Mouse (Mus musculus): ENCODE measurements around the gene Srcap.

Srcap gene

DNA sequence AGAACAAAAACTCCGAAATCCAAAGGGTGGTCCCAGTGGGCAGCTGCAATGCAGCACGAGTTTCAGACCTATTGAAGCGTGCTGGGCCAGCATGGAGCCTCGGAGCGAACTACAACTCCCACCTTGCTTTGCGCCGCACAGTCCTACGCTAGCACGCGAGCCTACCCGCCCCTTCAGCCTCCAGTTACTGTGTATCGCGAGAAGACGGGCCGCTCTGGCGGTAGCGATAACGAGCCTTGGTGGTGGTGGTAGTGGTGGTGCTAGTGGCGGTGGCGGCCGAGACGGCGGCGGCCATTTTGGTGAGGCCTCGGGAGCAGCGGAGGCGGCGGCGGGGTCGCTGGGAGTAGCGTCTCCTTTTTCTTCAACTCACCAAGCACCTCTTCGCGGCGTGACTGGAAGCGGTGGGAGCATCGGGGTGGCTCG is at the start of gene Srcap:
Gene Srcap, plus strand, starts transcription at position 176 of the 423 bp plus-strand sequence.
- CTCF ChIA-PET = interaction anchor here (0.5 to 1.2 kb wide), 10 partner anchors 12 to 169 kb away, joined by 3 to 4 read pairs (median 3); partner anchors contain the start of genes Fbrs (in 1 of the 4) and Zfp689 (in 1 of the 4)
- POLR2A ChIA-PET = interaction anchor here in 3 of 4 experiments (0.6 to 4.4 kb wide), 78 partner anchors 9 to 495 kb away, joined by 3 to 45 read pairs (median 4); partner anchors contain the start of genes Fbrs (in 3 of the 3), Zfp689 (in 3 of the 3), Ccdc189 (in 2 of the 3) and Phkg2 (in 2 of the 3)

GRCm38 (mm10) chr7:127465191-127465590 is 46.6 kb upstream of the Srcap start:
- CTCF ChIA-PET = interaction anchor here in 1 of 4 experiments (0.6 kb wide), 1 partner anchor 163 kb away, joined by 4 read pairs; no protein-coding TSS in a partner anchor
- POLR2A ChIA-PET = interaction anchor here in 3 of 4 experiments (0.5 to 4.4 kb wide), 17 partner anchors 8 to 666 kb away, joined by 3 to 50 read pairs (median 4); partner anchors contain the start of genes Zfp689 (in 2 of the 3) and Fbrs (in 1 of the 3)

DNA sequence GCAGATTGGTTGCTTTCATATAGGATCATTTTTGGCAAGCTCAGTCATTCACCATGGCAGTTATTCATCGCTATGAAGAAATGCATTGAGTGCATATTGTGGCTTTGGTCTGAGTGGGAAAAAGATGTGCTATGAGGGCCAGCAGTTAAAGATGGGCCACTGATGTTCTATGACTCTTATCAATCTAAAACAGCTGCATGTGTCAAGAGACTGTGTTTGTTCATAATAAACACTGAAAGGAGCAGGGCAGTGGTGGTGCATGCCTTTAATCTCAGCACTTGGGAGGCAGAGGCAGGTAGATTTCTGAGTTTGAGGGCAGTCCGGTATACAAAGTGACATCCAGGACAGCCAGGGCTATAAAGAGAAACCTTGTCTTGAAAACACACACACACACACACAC is 46.1 kb upstream of the Srcap start:
- CTCF ChIA-PET = interaction anchor here in 2 of 4 experiments (0.6 kb wide), 2 partner anchors 31 to 162 kb away, joined by 3 to 4 read pairs; no protein-coding TSS in a partner anchor
- POLR2A ChIA-PET = interaction anchor here (0.6 to 4.4 kb wide), 20 partner anchors 9 to 193 kb away, joined by 3 to 50 read pairs (median 4); partner anchors contain the start of genes Zfp689 (in 2 of the 4) and Fbrs (in 1 of the 4)

DNA sequence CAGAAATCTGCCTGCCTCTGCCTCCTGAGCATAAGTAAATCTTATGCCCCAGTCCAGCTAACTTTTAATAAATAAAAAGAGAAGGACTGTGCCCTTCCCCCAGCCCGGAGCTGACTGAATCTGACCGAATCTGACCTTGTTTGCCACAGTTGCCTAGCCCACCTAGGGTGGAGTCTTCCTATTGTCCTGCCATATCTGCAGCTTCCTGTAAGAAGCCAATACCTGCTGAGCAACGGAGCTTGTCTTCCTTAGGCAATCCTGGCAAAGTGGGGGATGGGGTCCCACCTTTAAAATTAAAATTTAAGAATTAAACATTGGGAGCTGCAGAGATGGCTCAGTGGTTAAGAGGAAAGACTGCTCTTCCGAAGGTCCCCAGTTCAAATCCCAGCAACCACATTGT is 45.2 kb upstream of the Srcap start:
- POLR2A ChIA-PET = interaction anchor here (0.6 to 4.4 kb wide), 24 partner anchors 8 to 245 kb away, joined by 3 to 50 read pairs (median 6); partner anchors contain the start of genes Zfp689 (in 3 of the 4), Ctf1 (in 1 of the 4) and Fbrs (in 1 of the 4)

DNA sequence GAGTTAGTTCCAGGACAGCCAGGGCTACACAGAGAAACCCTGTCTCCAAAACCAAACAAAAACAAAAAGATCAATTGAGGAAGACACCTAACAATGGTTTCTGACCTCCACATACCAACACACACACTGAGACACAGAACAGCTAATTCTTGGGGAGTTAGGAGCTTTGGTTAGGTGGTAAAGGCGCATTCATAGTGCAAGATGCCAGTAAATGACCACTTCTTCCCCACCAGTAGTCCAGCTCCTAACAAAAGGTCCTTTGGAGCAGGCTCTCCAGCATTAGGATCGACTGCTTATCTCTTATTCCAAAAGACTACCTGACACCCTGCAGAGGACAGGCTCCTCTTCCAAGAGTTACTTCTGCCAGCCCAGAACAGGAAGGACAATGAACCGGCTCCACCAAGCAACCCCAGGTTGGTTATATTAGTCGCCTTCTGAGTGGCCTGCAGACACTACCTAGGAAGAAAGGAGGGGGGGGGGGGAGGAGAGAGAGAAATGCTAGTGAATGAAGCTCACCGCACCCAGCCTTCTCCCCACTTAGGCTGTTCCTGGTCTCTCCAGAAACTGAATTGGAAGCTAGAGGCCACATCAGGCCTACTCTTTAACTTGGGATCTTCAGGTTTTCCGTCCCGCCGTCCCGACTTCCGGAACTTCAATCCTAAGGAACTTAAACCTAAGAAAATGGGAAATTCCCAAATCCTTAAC is 41.6 kb upstream of the Srcap start:
- CTCF ChIA-PET = interaction anchor here (0.6 to 2.1 kb wide), 14 partner anchors 10 to 241 kb away, joined by 3 to 10 read pairs (median 5); partner anchors contain the start of genes Zfp689 (in 2 of the 4) and Srcap (in 1 of the 4)
- POLR2A ChIA-PET = interaction anchor here (0.6 to 3.6 kb wide), 84 partner anchors 9 to 968 kb away, joined by 3 to 65 read pairs (median 5); partner anchors contain the start of genes Zfp689 (in 4 of the 4), Prr14 (in 3 of the 4), Srcap (in 3 of the 4) and Ccdc189 (in 2 of the 4)

More for the DNA sequence above, 45.2 kb upstream of the Srcap start:
- CTCF ChIA-PET = interaction anchor here in 3 of 4 experiments (0.6 to 1.1 kb wide), 4 partner anchors 9 to 38 kb away, joined by 3 to 10 read pairs (median 4); no protein-coding TSS in a partner anchor

GRCm38 (mm10) chr7:127470743-127471645 is 40.8 kb upstream of the Srcap start:
- ChIA-PET POLR2A (interaction anchor here (0.5 to 3.6 kb wide), 100 partner anchors 9 to 969 kb away, joined by 3 to 65 read pairs (median 4); partner anchors contain the start of genes Zfp689 (in 4 of the 4), Prr14 (in 3 of the 4), Srcap (in 3 of the 4) and Dctpp1 (in 2 of the 4)), CTCF (interaction anchor here (0.6 to 2.1 kb wide), 21 partner anchors 9 to 1661 kb away, joined by 3 to 10 read pairs (median 4); partner anchors contain the start of genes Zfp689 (in 2 of the 4), Srcap (in 1 of the 4) and Zfp764 (in 1 of the 4))

- POLR2A ChIA-PET = interaction anchor here (0.6 to 3.6 kb wide), 58 partner anchors 8 to 969 kb away, joined by 3 to 65 read pairs (median 6); partner anchors contain the start of genes Srcap (in 3 of the 4), Zfp689 (in 3 of the 4), Fbrs (in 2 of the 4) and Prr14 (in 2 of the 4)
- CTCF ChIA-PET = interaction anchor here in 3 of 4 experiments (0.7 to 2.1 kb wide), 12 partner anchors 8 to 461 kb away, joined by 3 to 6 read pairs (median 4); partner anchors contain the start of genes Zfp689 (in 2 of the 3), Srcap (in 1 of the 3) and Zfp764 (in 1 of the 3)
Observed at GRCm38 (mm10) chr7:127471646-127472010, 40.2 kb upstream of the Srcap start.

DNA sequence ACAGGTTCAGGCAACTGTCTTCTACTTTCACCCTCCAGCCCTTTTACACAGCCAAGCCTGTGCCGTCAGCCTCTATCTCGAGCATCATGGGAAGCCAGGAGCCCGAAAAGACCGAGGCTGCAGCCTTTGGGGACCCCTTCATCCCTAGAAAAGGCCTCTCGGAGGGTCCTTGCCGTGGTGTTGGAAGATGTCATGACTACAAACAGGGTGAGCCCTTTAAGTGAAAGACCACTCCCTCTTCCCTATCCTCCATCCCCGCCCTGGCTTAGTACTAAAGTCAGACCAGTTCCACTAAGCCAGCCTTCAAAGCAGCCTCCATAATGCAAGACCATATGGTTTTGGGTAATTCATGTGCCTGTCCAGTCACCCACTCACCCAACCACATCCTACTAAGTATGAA is 39.7 kb upstream of the Srcap start:
- POLR2A ChIA-PET = interaction anchor here in 2 of 4 experiments (1.0 to 3.6 kb wide), 23 partner anchors 7 to 218 kb away, joined by 3 to 65 read pairs (median 14); partner anchors contain the start of genes Fbrs (in 2 of the 2), Srcap (in 2 of the 2), Zfp689 (in 2 of the 2) and Ccdc189 (in 1 of the 2)
- CTCF ChIA-PET = interaction anchor here in 1 of 4 experiments (1.2 to 2.1 kb wide), 3 partner anchors 13 to 22 kb away, joined by 3 to 6 read pairs (median 4); no protein-coding TSS in a partner anchor

DNA sequence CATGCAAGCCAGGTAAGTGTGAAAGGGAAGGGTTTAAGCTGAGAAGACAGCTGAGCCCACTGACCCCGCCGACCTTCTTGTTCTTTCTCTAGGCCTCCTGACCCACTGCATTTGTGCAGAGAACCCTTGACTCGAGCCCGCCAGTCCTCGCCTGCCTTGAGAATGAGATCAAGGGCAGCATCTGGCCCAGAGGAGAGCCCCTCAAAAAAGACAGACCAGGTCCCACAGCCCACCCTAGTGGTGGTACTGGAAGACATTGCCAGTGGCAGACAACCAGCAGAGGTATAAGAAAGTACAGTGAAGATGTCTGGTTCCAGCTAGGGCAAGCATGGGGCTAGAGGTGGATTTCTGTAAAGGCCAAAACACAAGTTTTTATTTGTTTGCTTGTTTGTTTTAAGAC is 38.1 kb upstream of the Srcap start:
- CTCF ChIA-PET = interaction anchor here in 1 of 4 experiments (1.3 kb wide), 1 partner anchor 123 kb away, joined by 3 read pairs; no protein-coding TSS in a partner anchor
- POLR2A ChIA-PET = interaction anchor here in 3 of 4 experiments (0.6 to 5.5 kb wide), 7 partner anchors 8 to 40 kb away, joined by 3 to 50 read pairs (median 3); partner anchors contain the start of gene Zfp689 (in 1 of the 3)

DNA sequence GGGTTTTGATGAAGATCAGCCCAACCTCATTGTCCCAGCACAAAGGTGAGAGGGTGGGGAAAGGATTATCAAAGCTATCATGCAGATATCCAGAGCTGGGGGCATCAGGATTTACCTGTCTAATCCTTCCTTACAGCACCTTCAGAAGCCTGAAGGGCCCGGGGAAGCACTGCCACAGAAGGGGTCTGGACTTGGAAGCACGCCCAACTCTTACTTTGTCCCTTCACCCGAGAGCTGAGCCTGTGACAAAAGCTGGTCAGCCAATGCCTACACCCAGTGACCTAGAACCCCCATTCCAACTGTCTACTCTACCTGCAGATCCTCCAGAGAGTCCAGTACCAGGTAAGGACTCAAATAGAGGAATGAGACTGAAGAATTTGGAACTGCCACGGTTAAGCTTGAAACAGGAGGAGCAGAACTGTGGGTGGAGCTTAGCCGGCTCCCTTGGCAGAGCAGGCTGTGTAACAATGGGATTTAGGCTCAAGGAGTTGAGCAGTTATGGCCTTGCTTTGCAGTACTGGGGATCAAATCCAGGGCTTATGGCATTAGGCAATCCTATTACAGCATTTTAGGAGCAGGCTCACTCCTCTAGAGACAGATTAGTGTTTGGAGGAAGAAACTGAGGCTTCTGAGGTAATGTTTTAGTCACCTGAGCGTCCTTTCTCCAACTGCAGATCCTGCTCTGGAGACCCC is 37.3 kb upstream of the Srcap start:
- CTCF ChIA-PET = interaction anchor here in 1 of 4 experiments (1.3 kb wide), 1 partner anchor 124 kb away, joined by 3 read pairs; no protein-coding TSS in a partner anchor
- POLR2A ChIA-PET = interaction anchor here in 3 of 4 experiments (0.6 to 5.5 kb wide), 12 partner anchors 8 to 39 kb away, joined by 3 to 50 read pairs (median 4); partner anchors contain the start of genes Prr14 (in 1 of the 3), Srcap (in 1 of the 3) and Zfp689 (in 1 of the 3)

- ChIA-PET POLR2A (interaction anchor here in 3 of 4 experiments (0.5 to 5.5 kb wide), 9 partner anchors 9 to 782 kb away, joined by 3 to 50 read pairs (median 4); partner anchors contain the start of genes Prr14 (in 1 of the 3), Srcap (in 1 of the 3) and Zfp689 (in 1 of the 3)), CTCF (interaction anchor here in 1 of 4 experiments (0.5 kb wide), 1 partner anchor 9 kb away, joined by 10 read pairs; no protein-coding TSS in a partner anchor)
Observed at GRCm38 (mm10) chr7:127475186-127475740, 36.5 kb upstream of the Srcap start.

DNA sequence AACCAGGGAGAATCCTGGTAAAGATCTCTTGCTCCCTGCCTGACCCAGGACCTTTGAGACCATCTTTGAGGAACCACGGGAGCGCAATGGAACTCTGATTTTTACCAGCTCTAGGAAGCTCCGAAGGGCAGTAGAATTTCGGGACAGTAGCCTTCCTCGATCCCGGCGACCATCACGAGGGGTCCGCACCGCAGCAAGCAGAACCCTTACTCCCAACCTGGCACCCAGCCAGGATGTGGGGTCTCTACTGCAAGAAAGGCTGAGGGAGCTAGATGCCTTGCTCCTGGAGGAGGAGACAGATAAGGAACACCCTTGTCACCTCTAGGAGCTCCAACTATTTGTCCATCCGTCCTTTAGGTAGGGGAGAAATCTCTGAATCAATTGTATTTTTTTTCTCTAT is 35.4 kb upstream of the Srcap start:
- ChIA-PET CTCF (interaction anchor here in 1 of 4 experiments (0.7 kb wide), 1 partner anchor 17 kb away, joined by 3 read pairs; the partner anchor contains the start of gene Prr14), POLR2A (interaction anchor here (0.6 to 5.5 kb wide), 16 partner anchors 10 to 1254 kb away, joined by 3 to 50 read pairs (median 8); partner anchors contain the start of genes Zfp689 (in 3 of the 4), Srcap (in 2 of the 4), Sephs2 (in 1 of the 4) and Zfp768 (in 1 of the 4))

GRCm38 (mm10) chr7:127476855-127477254 is 34.9 kb upstream of the Srcap start:
- POLR2A ChIA-PET = interaction anchor here (0.6 to 5.5 kb wide), 51 partner anchors 8 to 1254 kb away, joined by 3 to 50 read pairs (median 5); partner anchors contain the start of genes Zfp689 (in 4 of the 4), Srcap (in 3 of the 4), Sephs2 (in 2 of the 4) and Ccdc189 (in 1 of the 4)
- CTCF ChIA-PET = interaction anchor here in 2 of 4 experiments (0.7 to 1.3 kb wide), 2 partner anchors 17 to 29 kb away, joined by 3 read pairs; partner anchors contain the start of gene Prr14 (in 1 of the 2)

DNA sequence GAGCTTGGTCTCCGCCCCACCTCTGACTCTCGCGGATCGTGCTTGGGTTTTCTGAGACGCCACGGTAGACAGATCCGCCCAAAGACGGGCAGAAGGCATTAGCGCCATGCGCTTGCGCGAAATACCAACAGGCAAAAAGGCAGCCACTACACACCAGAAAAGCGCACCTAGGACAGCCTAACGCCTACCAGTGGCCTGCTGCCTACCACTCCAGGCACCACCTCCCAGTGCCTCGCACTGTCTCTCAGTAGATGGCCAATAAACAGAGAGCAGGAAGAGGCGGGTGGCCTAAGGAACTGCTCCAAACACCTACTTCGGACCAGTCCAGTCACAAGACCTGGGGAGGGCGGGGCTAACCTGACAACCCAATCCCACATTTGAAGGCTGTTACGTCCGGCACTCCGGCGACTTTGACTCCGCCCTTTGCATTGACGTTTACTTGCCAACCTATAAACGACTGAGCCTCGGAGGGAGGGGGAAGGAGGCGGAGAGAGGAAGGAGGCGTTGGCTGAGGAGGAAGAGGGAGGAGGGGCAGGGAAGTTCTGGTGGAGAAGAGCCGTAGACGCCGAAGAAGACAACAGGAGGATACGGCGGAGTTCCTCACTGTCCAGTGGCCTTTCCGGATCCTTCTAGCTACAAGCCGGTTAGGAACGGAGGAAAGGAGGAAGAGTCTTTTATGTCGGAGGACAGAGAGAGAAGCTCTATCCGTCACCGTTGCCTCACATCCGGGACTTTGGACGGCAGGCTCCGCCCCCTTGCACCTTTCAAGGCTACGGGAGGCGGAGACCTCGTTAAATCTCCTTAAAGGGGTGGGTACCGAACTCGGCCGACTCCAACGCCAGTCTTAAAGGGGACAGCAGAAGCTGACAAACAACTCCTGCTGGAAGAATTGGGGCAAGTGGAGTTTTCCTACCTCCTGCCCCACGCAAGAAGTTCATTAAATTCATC is 33.8 kb upstream of the Srcap start:
- POLR2A ChIA-PET = interaction anchor here (0.6 to 8.3 kb wide), 73 partner anchors 7 to 457 kb away, joined by 3 to 58 read pairs (median 4); partner anchors contain the start of genes Zfp689 (in 4 of the 4), Srcap (in 3 of the 4), Ccdc189 (in 2 of the 4) and Rnf40 (in 2 of the 4)

More for the DNA sequence above, 33.8 kb upstream of the Srcap start:
- CTCF ChIA-PET = interaction anchor here in 3 of 4 experiments (0.6 to 1.3 kb wide), 7 partner anchors 9 to 249 kb away, joined by 3 to 4 read pairs (median 3); partner anchors contain the start of gene Dctpp1 (in 1 of the 3)

Measured in embryonic stem cell, embryonic (primary cell).